Mouse (Mus musculus) E14TG2a.4 (cell line): Measurements from ENCODE around the gene Mdm2.

ENCODE experiments used
- CTCF ChIP-seq: conservative IDR thresholded peaks from 2 replicates; pipeline ENCODE4 v1.5.1; 2014; ENCODE audit warnings: low read length
- POU5F1 ChIP-seq: IDR thresholded peaks from 2 replicates; pipeline ENCODE4 v1.6.1; 2014; ENCODE audit warnings: low read length, borderline replicate concordance

DNA sequence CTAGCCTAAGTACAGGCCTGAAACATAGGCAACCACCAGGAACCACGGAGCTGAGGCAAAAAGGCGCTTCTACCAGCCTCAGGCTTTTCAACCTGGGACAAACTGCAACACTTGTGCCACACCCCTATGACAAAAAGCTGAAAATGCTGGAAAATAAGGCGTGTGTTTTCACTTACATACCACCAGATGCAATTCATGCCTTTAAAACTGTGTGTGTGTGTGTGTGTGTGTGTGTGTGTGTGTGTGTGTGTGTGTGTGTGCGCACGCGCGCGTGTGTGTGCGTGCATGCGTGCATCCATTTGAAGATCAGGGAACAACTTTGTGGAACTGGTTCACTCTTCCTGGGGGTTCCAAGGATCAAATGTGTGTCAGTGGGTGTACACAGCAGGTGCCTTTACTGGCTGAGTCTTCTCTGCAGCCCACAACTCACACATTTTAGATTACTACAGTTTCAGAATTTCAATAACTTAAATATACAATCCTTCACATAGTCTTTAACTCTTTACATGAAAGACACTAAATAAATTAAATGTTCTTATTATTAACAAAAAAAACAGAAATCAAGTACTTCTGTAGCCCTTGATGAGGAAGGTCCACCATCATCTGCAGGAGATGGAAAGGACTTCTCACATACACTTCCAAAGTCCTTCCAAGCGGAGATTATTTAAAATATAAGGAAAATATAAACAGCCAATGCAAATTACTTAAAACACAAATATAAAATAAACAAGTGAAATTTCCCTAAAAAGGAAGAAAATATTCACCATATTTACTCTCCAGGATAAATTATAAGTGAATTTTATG, 21.1 kb downstream of the Mdm2 start:
- TF ChIP-seq CTCF (no peak), POU5F1 (no peak)
